Mouse (Mus musculus) hindbrain, embryonic 13.5 days (tissue): ENCODE measurements around the gene Sox5. TPM values are rescaled to one million over a fixed set of nuclear protein-coding genes. Genes with fewer than 3 reads are reported as not detected.

Experiments used
- ATAC-seq: fragments of 200-750 bp; cut with Nextera tagmentation; 2 replicates; pipeline ENCODE4 v1.8.0; 2017; ENCODE audit warnings: moderate TSS enrichment; ENCODE audit not compliant: low FRiP score
- H3K27ac ChIP-seq: fragments of 300-500 bp; sonication (generic); 2 replicates; pipeline ENCODE4 v1.5.1; 2015; ENCODE audit warnings: inconsistent platforms, mild to moderate bottlenecking, moderate library complexity
- H3K27me3 ChIP-seq: fragments of 300-500 bp; sonication (generic); 2 replicates; pipeline ENCODE4 v1.6.1; 2015; ENCODE audit warnings: mild to moderate bottlenecking, inconsistent platforms
- H3K36me3 ChIP-seq: fragments of 300-500 bp; sonication (generic); 2 replicates; pipeline ENCODE4 v1.6.1; 2015; ENCODE audit warnings: mild to moderate bottlenecking, inconsistent platforms
- H3K4me1 ChIP-seq: fragments of 300-500 bp; sonication (generic); replicated peaks from 2 replicates; pipeline ENCODE4 v1.6.1; 2015; ENCODE audit warnings: inconsistent platforms
- H3K4me2 ChIP-seq: fragments of 300-500 bp; sonication (generic); 2 replicates; pipeline ENCODE4 v1.6.1; 2015; ENCODE audit warnings: inconsistent platforms, mild to moderate bottlenecking, moderate library complexity
- H3K4me3 ChIP-seq: fragments of 300-500 bp; sonication (generic); 2 replicates; pipeline ENCODE4 v1.5.1; 2015; ENCODE audit warnings: mild to moderate bottlenecking, inconsistent platforms
- H3K9ac ChIP-seq: fragments of 300-500 bp; sonication (generic); 2 replicates; pipeline ENCODE4 v1.6.1; 2015; ENCODE audit warnings: mild to moderate bottlenecking, inconsistent platforms
- H3K9me3 ChIP-seq: fragments of 300-500 bp; sonication (generic); 2 replicates; pipeline ENCODE4 v1.6.1; 2016; ENCODE audit warnings: inconsistent platforms
- WGBS: fragments of 180-500 bp; shearing (Covaris S2); methylation state at CpG from one replicate; pipeline ENCODE4 v1.1.7; 2015; 5-methylcytosine and 5-hydroxymethylcytosine counted together
- polyA plus RNA-seq: library from polyadenylated mRNA; unstranded; fragments of >200 nt; fragmentation: Nextera tagmentation; extraction: Ambion mirVana; gene quantifications from 2 replicates; pipeline ENCODE4 v1.2.1, GENCODE M21; 2015

Sox5 gene
- polyA plus RNA-seq, 1 experiment from 2014 or later, result 27.7 TPM

DNA sequence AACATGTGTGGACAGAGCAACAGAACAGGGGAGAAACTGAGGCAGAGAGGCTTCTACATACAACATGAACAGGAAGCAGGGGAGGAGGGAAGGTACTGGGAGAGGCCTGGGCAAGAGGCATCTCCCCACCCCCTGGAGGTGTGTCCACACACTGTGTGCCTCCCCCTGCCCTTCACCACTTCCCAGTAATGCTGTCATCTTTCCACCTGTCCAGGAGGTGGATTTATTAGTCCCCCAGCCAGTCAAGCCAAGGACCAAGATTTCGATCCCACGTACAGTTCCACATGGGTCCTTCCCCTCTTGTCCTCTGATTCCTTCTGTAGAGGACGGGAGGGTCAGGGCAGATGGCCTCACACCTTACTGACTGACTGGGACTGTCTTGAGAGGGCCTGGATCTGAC, 866.1 kb downstream of the Sox5 start:
- H3K27me3 ChIP-seq, result no peaks in the 10 kb centered on the region
- no peak overlapping the region for H3K4me3 ChIP-seq
- ATAC-seq, result 0 out of 2 replicates have a peak, but pooled peaks have one; percentile 36
- 93% methylated on average over 3 of the region's 3 CpGs for WGBS
- peaks cover 6% of the 10 kb centered on the region for H3K4me1 ChIP-seq
- no peaks in the 10 kb centered on the region for H3K36me3 ChIP-seq
- no peak overlapping the region for H3K27ac ChIP-seq
- H3K9me3 ChIP-seq, result no peaks in the 10 kb centered on the region
- no peak overlapping the region for H3K9ac ChIP-seq
- no peak overlapping the region for H3K4me2 ChIP-seq

GRCm38 (mm10) chr6:143912316-143912715, 869.5 kb downstream of the Sox5 start:
- Histone ChIP-seq H3K9ac (no peak overlapping the region), H3K36me3 (no peaks in the 10 kb centered on the region), H3K4me2 (no peak overlapping the region), H3K27me3 (no peaks in the 10 kb centered on the region), H3K27ac (no peak overlapping the region), H3K4me1 (no peaks in the 10 kb centered on the region), H3K4me3 (no peak overlapping the region), H3K9me3 (no peaks in the 10 kb centered on the region)
- ATAC-seq, result no peak
- 95% methylated on average over 3 of the region's 3 CpGs for WGBS

- H3K4me2 ChIP-seq, result no peak overlapping the region
- no peaks in the 10 kb centered on the region for H3K36me3 ChIP-seq
- no peaks in the 10 kb centered on the region for H3K27me3 ChIP-seq
- no peak overlapping the region for H3K9ac ChIP-seq
- peak; percentile 24; the same call in 1 of the 2 replicates for ATAC-seq
- no peaks in the 10 kb centered on the region for H3K9me3 ChIP-seq
- H3K4me1 ChIP-seq, result peaks cover 19% of the 10 kb centered on the region
- H3K4me3 ChIP-seq, result no peak overlapping the region
- H3K27ac ChIP-seq, result no peak overlapping the region
Observed at GRCm38 (mm10) chr6:143904693-143905031, 877.1 kb downstream of the Sox5 start.

GRCm38 (mm10) chr6:143903981-143904692, 877.6 kb downstream of the Sox5 start:
- H3K27ac ChIP-seq, result 0 out of 2 replicates have a peak overlapping the region, but pooled peaks have one; percentile 48
- no peak overlapping the region for H3K9ac ChIP-seq
- no peaks in the 10 kb centered on the region for H3K36me3 ChIP-seq
- no peaks in the 10 kb centered on the region for H3K27me3 ChIP-seq
- 25% methylated on average over 10 of the region's 10 CpGs for WGBS
- H3K4me3 ChIP-seq, result no peak overlapping the region
- H3K9me3 ChIP-seq, result no peaks in the 10 kb centered on the region
- peaks cover 19% of the 10 kb centered on the region for H3K4me1 ChIP-seq
- ATAC-seq, result peak; percentile 57
- no peak overlapping the region for H3K4me2 ChIP-seq

DNA sequence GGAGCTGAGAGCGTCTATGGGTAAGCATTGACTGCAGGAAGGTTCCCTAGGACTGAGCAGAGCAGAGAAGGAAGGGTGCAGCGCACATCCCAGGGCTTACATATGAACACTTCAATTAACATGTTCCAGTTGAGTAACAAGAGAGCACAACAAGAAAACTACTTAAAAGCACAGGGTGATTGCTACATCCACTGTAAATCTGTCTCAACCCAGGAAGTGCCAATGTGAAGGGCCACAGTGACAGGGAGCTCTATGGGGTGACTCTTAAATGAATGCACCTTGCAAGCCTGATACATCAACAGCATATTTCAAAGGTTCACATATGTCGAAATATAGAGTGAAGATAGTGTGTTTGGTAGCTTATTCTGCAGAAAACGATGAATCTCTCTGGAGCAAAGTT, 880.9 kb downstream of the Sox5 start:
- WGBS, result 90% methylated on average over 4 of the region's 4 CpGs
- Histone ChIP-seq H3K4me2 (no peak overlapping the region), H3K9me3 (no peaks in the 10 kb centered on the region), H3K4me1 (peaks cover 19% of the 10 kb centered on the region), H3K27me3 (no peaks in the 10 kb centered on the region), H3K27ac (no peak overlapping the region), H3K36me3 (no peaks in the 10 kb centered on the region), H3K9ac (no peak overlapping the region), H3K4me3 (no peak overlapping the region)
- ATAC-seq, result no peak

- Histone ChIP-seq H3K27me3 (no peaks in the 10 kb centered on the region), H3K27ac (no peak overlapping the region), H3K4me1 (no peaks in the 10 kb centered on the region), H3K9ac (no peak overlapping the region), H3K4me3 (no peak overlapping the region), H3K4me2 (no peak overlapping the region), H3K36me3 (no peaks in the 10 kb centered on the region), H3K9me3 (no peaks in the 10 kb centered on the region)
- WGBS, result 84% methylated on average over 6 of the region's 6 CpGs
- ATAC-seq, result no peak
Observed at GRCm38 (mm10) chr6:143895092-143895491, 886.7 kb downstream of the Sox5 start.

- no peak for ATAC-seq
- Histone ChIP-seq H3K9ac (no peak overlapping the region), H3K9me3 (no peaks in the 10 kb centered on the region), H3K4me3 (no peak overlapping the region), H3K27ac (no peak overlapping the region), H3K4me1 (0 out of 2 replicates have a peak, but pooled peaks cover 2% of the 10 kb centered on the region), H3K27me3 (no peaks in the 10 kb centered on the region), H3K36me3 (no peaks in the 10 kb centered on the region), H3K4me2 (no peak overlapping the region)
- 90% methylated on average over 2 of the region's 2 CpGs for WGBS
Observed at GRCm38 (mm10) chr6:143892869-143893268, 888.9 kb downstream of the Sox5 start.

GRCm38 (mm10) chr6:143888556-143888955, 893.2 kb downstream of the Sox5 start:
- no peak overlapping the region for H3K4me2 ChIP-seq
- no peaks in the 10 kb centered on the region for H3K36me3 ChIP-seq
- H3K27ac ChIP-seq, result no peak overlapping the region
- no peaks in the 10 kb centered on the region for H3K27me3 ChIP-seq
- H3K4me1 ChIP-seq, result 0 out of 2 replicates have a peak, but pooled peaks cover 4% of the 10 kb centered on the region
- ATAC-seq, result no peak
- H3K4me3 ChIP-seq, result no peak overlapping the region
- WGBS, result 71% methylated on average over 7 of the region's 7 CpGs
- H3K9me3 ChIP-seq, result no peaks in the 10 kb centered on the region
- no peak overlapping the region for H3K9ac ChIP-seq

- Histone ChIP-seq H3K4me2 (no peak overlapping the region), H3K27me3 (no peaks in the 10 kb centered on the region), H3K36me3 (no peaks in the 10 kb centered on the region), H3K9me3 (no peaks in the 10 kb centered on the region), H3K4me3 (no peak overlapping the region), H3K4me1 (no peaks in the 10 kb centered on the region), H3K9ac (no peak overlapping the region), H3K27ac (no peak overlapping the region)
- whole genome bisulfite sequencing, result 89% methylated on average over 6 of the region's 6 CpGs
- ATAC-seq, result no peak
Observed at GRCm38 (mm10) chr6:143878525-143878924, 903.3 kb downstream of the Sox5 start.

- ATAC-seq, result no peak
- H3K4me3 ChIP-seq, result no peak overlapping the region
- 91% methylated on average over 3 of the region's 3 CpGs for WGBS
- H3K9me3 ChIP-seq, result no peaks in the 10 kb centered on the region
- no peak overlapping the region for H3K4me2 ChIP-seq
- no peaks in the 10 kb centered on the region for H3K36me3 ChIP-seq
- H3K27me3 ChIP-seq, result no peaks in the 10 kb centered on the region
- H3K4me1 ChIP-seq, result no peaks in the 10 kb centered on the region
- no peak overlapping the region for H3K9ac ChIP-seq
- no peak overlapping the region for H3K27ac ChIP-seq
Observed at GRCm38 (mm10) chr6:143868790-143869189, 913.0 kb downstream of the Sox5 start.

- no peak overlapping the region for H3K4me3 ChIP-seq
- H3K9me3 ChIP-seq, result no peaks in the 10 kb centered on the region
- H3K9ac ChIP-seq, result no peak overlapping the region
- H3K4me2 ChIP-seq, result no peak overlapping the region
- H3K36me3 ChIP-seq, result no peaks in the 10 kb centered on the region
- no peaks in the 10 kb centered on the region for H3K27me3 ChIP-seq
- no peak overlapping the region for H3K27ac ChIP-seq
- no peaks in the 10 kb centered on the region for H3K4me1 ChIP-seq
- no peak for ATAC-seq
- WGBS, result 91% methylated on average over 3 of the region's 3 CpGs
Observed at GRCm38 (mm10) chr6:143868155-143868685, 913.6 kb downstream of the Sox5 start.

DNA sequence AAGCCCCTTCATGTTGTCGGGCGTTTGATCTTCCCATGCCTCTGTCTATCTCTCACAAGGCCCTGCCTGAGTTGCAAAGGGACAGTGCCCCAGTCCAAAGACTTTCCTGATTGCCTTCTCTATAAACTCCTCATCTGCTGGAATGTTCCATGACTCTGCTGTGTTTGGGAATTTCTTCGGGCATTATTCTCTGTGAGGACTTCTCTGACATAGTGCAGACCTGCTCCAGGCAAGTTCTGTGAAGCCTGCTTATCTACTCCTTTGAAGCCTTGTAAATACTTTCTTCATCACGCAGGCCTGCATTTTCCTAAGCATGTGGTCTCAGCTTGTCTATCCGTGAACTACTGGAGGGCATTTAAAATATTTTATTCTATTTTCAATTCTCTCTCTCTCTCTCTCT, 914.7 kb downstream of the Sox5 start:
- Histone ChIP-seq H3K4me1 (no peaks in the 10 kb centered on the region), H3K36me3 (no peaks in the 10 kb centered on the region), H3K9me3 (no peaks in the 10 kb centered on the region), H3K4me2 (no peak overlapping the region), H3K9ac (no peak overlapping the region), H3K27me3 (no peaks in the 10 kb centered on the region), H3K27ac (no peak overlapping the region), H3K4me3 (no peak overlapping the region)
- no peak for ATAC-seq
- WGBS, result 89% methylated on average over 5 of the region's 5 CpGs

DNA sequence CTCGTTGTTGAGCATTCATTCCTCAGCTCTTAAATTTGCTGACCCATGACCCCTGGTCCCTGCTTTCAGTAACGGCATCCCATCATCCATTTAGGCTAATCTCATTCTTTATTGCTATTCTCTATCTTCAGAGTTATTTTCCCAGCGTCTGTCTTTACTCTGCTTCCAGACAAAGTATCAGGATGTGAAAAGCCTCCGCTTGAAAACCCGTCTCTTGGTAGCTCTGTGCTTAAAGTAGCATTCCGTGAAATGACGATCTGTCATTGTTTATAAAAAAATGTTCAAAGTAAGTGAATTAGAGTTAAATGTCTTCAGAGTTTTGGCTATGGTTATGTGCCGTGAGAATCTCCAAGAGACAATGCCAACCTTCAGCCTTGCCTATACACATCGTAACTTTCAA, 915.2 kb downstream of the Sox5 start:
- no peak overlapping the region for H3K27ac ChIP-seq
- no peak overlapping the region for H3K4me2 ChIP-seq
- no peak overlapping the region for H3K4me3 ChIP-seq
- no peak overlapping the region for H3K9ac ChIP-seq
- no peaks in the 10 kb centered on the region for H3K9me3 ChIP-seq
- WGBS, result 79% methylated on average over 9 of the region's 9 CpGs
- H3K4me1 ChIP-seq, result no peaks in the 10 kb centered on the region
- H3K27me3 ChIP-seq, result no peaks in the 10 kb centered on the region
- no peaks in the 10 kb centered on the region for H3K36me3 ChIP-seq
- no peak for ATAC-seq
